Mouse (Mus musculus) layer of hippocampus, postnatal 25 days (tissue): ENCODE measurements around the gene Snca. TPM values are rescaled to one million over a fixed set of nuclear protein-coding genes. Genes with fewer than 3 reads are reported as not detected.
"Not testable (repeated sequence)": the region's sequence is repeated elsewhere in the genome, so short reads cannot be mapped to it uniquely, and the experiment has no call there.

ENCODE experiments used
- DNase-seq, 2 experiments: peaks; one replicate each; pipeline ENCODE4 v3.0.0; 2022; ENCODE audit warnings: mixed read lengths in 2 of 2, low spot score in 1 of 2; ENCODE audit errors: extremely low spot score in 1 of 2
- total RNA-seq, 2 experiments: library from RNA; stranded (reverse); gene quantifications; 2 replicates each; pipeline ENCODE4 v1.2.3; 2021

The Snca gene
- total RNA-seq, 2 experiments from 2014 or later: 565 to 605 TPM

GRCm38 (mm10) chr6:60724110-60724829 is 105.4 kb downstream of the Snca start:
- DNase-seq: no peak

GRCm38 (mm10) chr6:60717566-60717965 is 112.1 kb downstream of the Snca start:
- no peak for DNase-seq

DNA sequence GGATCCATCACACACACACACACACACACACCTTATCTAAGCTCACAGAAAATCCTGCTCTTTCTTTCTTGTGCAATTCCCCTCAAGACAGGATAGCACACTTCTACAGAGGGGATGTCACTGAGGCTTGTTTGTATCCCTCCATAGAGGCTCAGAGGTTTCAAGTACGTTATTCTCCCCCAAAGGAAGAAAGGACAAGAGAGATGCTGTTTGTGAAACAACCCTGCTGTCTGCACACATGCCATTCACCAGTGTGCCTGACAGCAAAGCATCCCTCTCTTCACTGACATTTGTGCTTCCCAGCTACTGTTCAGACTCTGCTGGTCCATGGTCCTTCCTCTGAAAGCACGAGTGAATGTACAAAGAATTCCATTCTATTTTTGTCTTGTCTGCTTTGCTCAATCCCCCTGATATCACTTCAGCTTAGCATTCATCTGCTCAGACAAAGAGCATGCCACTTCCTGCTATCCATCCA is 119.6 kb downstream of the Snca start:
- DNase-seq: no peak

DNA sequence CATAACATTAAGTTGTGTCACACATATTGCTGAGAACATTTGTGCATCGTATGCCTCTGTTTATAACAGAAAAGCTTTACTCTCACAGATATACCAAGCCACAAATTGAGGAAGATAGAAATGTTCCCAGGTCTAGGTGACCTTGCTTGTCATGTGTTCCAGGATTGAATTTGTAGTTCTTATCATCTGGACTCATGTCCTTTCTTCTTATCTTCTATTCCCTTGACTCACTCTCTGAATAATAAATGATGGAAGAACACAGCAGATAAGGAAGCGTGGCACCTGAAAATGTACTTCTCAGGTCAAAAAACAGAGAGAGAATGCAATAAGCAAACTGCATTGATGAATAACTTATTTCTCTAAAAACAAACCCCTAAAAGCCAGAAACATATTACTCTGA is 131.6 kb downstream of the Snca start:
- no peak for DNase-seq

DNA sequence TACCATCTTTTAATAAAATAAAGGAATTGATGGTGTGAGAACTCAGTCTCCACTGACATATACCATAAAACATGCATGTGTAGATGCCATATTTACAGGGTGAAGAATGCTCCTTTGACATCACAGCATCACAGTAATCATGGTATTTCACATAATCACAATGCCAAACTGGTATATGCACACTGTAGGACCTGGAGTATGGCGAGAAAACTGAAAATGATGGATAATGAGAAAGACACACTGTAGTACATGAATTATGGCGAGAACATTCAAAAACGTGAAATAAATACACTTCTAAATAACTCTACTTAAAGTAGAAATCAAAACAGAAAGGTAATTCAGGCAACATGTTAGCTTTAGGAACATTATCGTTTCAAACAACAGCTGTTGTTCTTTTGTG is 142.6 kb downstream of the Snca start:
- not testable (repeated sequence) for DNase-seq

GRCm38 (mm10) chr6:60682233-60682632 is 147.4 kb downstream of the Snca start:
- peak in 1 of 2 experiments; percentile 4 for DNase-seq

Other genes starting within 250 kb of the Snca start
- under 1 TPM in 1 of 2 experiments, not detected in 1; 0.12 TPM for gene Mmrn1, start 95.1 kb upstream of the Snca start, total RNA-seq